Mouse (Mus musculus): ENCODE data around the gene Tcl1b1. TPM values are rescaled to one million over a fixed set of nuclear protein-coding genes. Genes with fewer than 3 reads are reported as not detected.
"Not testable (repeated sequence)": the region's sequence is repeated elsewhere in the genome, so short reads cannot be mapped to it uniquely, and the experiment has no call there.

Tcl1b1 gene
- polyA plus RNA-seq, 1 experiment from 2014 or later, result not detected

- not testable (repeated sequence) for H3K4me1 ChIP-seq; H3K4me3 ChIP-seq (replicated peaks); H3K27ac ChIP-seq (replicated peaks); ATAC-seq (ENCODE audit: low FRiP score); H3K36me3 ChIP-seq; H3K9me3 ChIP-seq (replicated peaks); H3K9ac ChIP-seq (replicated peaks); H3K4me2 ChIP-seq; H3K27me3 ChIP-seq (replicated peaks)
- 45% methylated on average over 1 of the region's 1 CpGs for WGBS
Observed at GRCm38 (mm10) chr12:105144928-105145327, 14.6 kb upstream of the Tcl1b1 start.

GRCm38 (mm10) chr12:105145714-105146113 is 13.8 kb upstream of the Tcl1b1 start, which contains the start of gene Tcl1b2:
Gene Tcl1b2, plus strand, starts transcription at chr12:105146014.
- no peak for ATAC-seq (ENCODE audit: low FRiP score)
- WGBS, result 87% methylated on average over 3 of the region's 3 CpGs
- no peaks in the 10 kb centered on the region for H3K27me3 ChIP-seq (replicated peaks)

GRCm38 (mm10) chr12:105155286-105155685 is 4.2 kb upstream of the Tcl1b1 start:
- not testable (repeated sequence) for H3K4me3 ChIP-seq (replicated peaks); H3K4me2 ChIP-seq; H3K27ac ChIP-seq (replicated peaks); H3K4me1 ChIP-seq; H3K27me3 ChIP-seq (replicated peaks); H3K36me3 ChIP-seq; H3K9ac ChIP-seq (replicated peaks); ATAC-seq (ENCODE audit: low FRiP score); H3K9me3 ChIP-seq (replicated peaks)
- WGBS, result 76% methylated on average over 4 of the region's 4 CpGs

More at GRCm38 (mm10) chr12:105145714-105146113, 13.8 kb upstream of the Tcl1b1 start, which contains the start of gene Tcl1b2:
- no peaks in the 10 kb centered on the region for H3K9me3 ChIP-seq (replicated peaks)
- no peak within 1 kb of the TSS for H3K27ac ChIP-seq (replicated peaks)
- no peak within 1 kb of the TSS for H3K4me3 ChIP-seq (replicated peaks)
- H3K9ac ChIP-seq (replicated peaks), result no peak within 1 kb of the TSS
- no peaks in the 10 kb centered on the region for H3K36me3 ChIP-seq
- H3K4me1 ChIP-seq, result no peaks in the 10 kb centered on the region
- no peak within 1 kb of the TSS for H3K4me2 ChIP-seq

- Histone ChIP-seq H3K9ac (replicated peaks) (no peak overlapping the region), H3K4me2 (no peak overlapping the region), H3K27me3 (replicated peaks) (no peaks in the 10 kb centered on the region), H3K36me3 (no peaks in the 10 kb centered on the region), H3K9me3 (replicated peaks) (no peaks in the 10 kb centered on the region), H3K4me1 (no peaks in the 10 kb centered on the region), H3K27ac (replicated peaks) (no peak overlapping the region), H3K4me3 (replicated peaks) (no peak overlapping the region)
- ATAC-seq (ENCODE audit: low FRiP score), result no peak
- 88% methylated on average over 6 of the region's 6 CpGs for WGBS
Observed at GRCm38 (mm10) chr12:105158842-105159241, 648 bp upstream of the Tcl1b1 start.

- Histone ChIP-seq H3K27ac (replicated peaks) (no peak overlapping the region), H3K9ac (replicated peaks) (no peak overlapping the region), H3K27me3 (replicated peaks) (no peaks in the 10 kb centered on the region), H3K9me3 (replicated peaks) (no peaks in the 10 kb centered on the region), H3K4me3 (replicated peaks) (no peak overlapping the region), H3K4me2 (no peak overlapping the region), H3K36me3 (no peaks in the 10 kb centered on the region), H3K4me1 (no peaks in the 10 kb centered on the region)
- 72% methylated on average over 3 of the region's 3 CpGs for WGBS
- no peak for ATAC-seq (ENCODE audit: low FRiP score)
Observed at GRCm38 (mm10) chr12:105166734-105167133, 7.2 kb downstream of the Tcl1b1 start.

GRCm38 (mm10) chr12:105173366-105173765 is 13.9 kb downstream of the Tcl1b1 start:
- Histone ChIP-seq H3K9ac (replicated peaks) (no peak overlapping the region), H3K4me1 (no peaks in the 10 kb centered on the region), H3K27ac (replicated peaks) (no peak overlapping the region), H3K36me3 (no peaks in the 10 kb centered on the region), H3K4me3 (replicated peaks) (no peak overlapping the region), H3K4me2 (no peak overlapping the region), H3K27me3 (replicated peaks) (no peaks in the 10 kb centered on the region), H3K9me3 (replicated peaks) (no peaks in the 10 kb centered on the region)
- WGBS, result 85% methylated on average over 2 of the region's 2 CpGs
- no peak for ATAC-seq (ENCODE audit: low FRiP score)

GRCm38 (mm10) chr12:105174318-105174717 is 14.8 kb downstream of the Tcl1b1 start:
- H3K9me3 ChIP-seq (replicated peaks); H3K27me3 ChIP-seq (replicated peaks); H3K36me3 ChIP-seq; H3K4me1 ChIP-seq; H3K9ac ChIP-seq (replicated peaks); H3K27ac ChIP-seq (replicated peaks); H3K4me3 ChIP-seq (replicated peaks); ATAC-seq (ENCODE audit: low FRiP score); H3K4me2 ChIP-seq: not testable (repeated sequence)
- 25% methylated on average over 2 of the region's 2 CpGs for WGBS

GRCm38 (mm10) chr12:105176044-105176443 is 16.6 kb downstream of the Tcl1b1 start, which contains the start of gene Tcl1b5:
Gene Tcl1b5, plus strand, starts transcription at chr12:105176344.
- 71% methylated on average over 3 of the region's 3 CpGs for whole genome bisulfite sequencing
- ATAC-seq (ENCODE audit: low FRiP score); H3K27ac ChIP-seq (replicated peaks); H3K9me3 ChIP-seq (replicated peaks); H3K4me1 ChIP-seq; H3K36me3 ChIP-seq; H3K4me3 ChIP-seq (replicated peaks); H3K27me3 ChIP-seq (replicated peaks); H3K9ac ChIP-seq (replicated peaks); H3K4me2 ChIP-seq: not testable (repeated sequence)

GRCm38 (mm10) chr12:105181040-105181644 is 21.7 kb downstream of the Tcl1b1 start:
- not testable (repeated sequence) for ATAC-seq (ENCODE audit: low FRiP score); H3K36me3 ChIP-seq; H3K4me1 ChIP-seq; H3K9ac ChIP-seq (replicated peaks); H3K27ac ChIP-seq (replicated peaks); H3K27me3 ChIP-seq (replicated peaks); H3K4me2 ChIP-seq; H3K4me3 ChIP-seq (replicated peaks); H3K9me3 ChIP-seq (replicated peaks)
- 85% methylated on average over 4 of the region's 4 CpGs for WGBS

- H3K27me3 ChIP-seq (replicated peaks); H3K4me2 ChIP-seq; H3K36me3 ChIP-seq; H3K4me3 ChIP-seq (replicated peaks); H3K27ac ChIP-seq (replicated peaks); H3K4me1 ChIP-seq; H3K9me3 ChIP-seq (replicated peaks); ATAC-seq (ENCODE audit: low FRiP score); H3K9ac ChIP-seq (replicated peaks): not testable (repeated sequence)
- WGBS, result 56% methylated on average over 2 of the region's 2 CpGs
Observed at GRCm38 (mm10) chr12:105188980-105189379, 29.5 kb downstream of the Tcl1b1 start.

GRCm38 (mm10) chr12:105190743-105191142 is 31.3 kb downstream of the Tcl1b1 start, which contains the start of gene Tcl1b3:
Gene Tcl1b3, plus strand, starts transcription at chr12:105191043.
- H3K9me3 ChIP-seq (replicated peaks); H3K36me3 ChIP-seq; ATAC-seq (ENCODE audit: low FRiP score); H3K27me3 ChIP-seq (replicated peaks); H3K4me2 ChIP-seq; H3K9ac ChIP-seq (replicated peaks); H3K4me3 ChIP-seq (replicated peaks); H3K27ac ChIP-seq (replicated peaks); H3K4me1 ChIP-seq: not testable (repeated sequence)
- WGBS, result 96% methylated on average over 6 of the region's 6 CpGs

- H3K9me3 ChIP-seq (replicated peaks); H3K27ac ChIP-seq (replicated peaks); H3K9ac ChIP-seq (replicated peaks); ATAC-seq (ENCODE audit: low FRiP score); H3K36me3 ChIP-seq; H3K4me2 ChIP-seq; H3K4me1 ChIP-seq; H3K4me3 ChIP-seq (replicated peaks); H3K27me3 ChIP-seq (replicated peaks): not testable (repeated sequence)
- 29% methylated on average over 7 of the region's 7 CpGs for WGBS
Observed at GRCm38 (mm10) chr12:105199684-105200497, 40.4 kb downstream of the Tcl1b1 start.
